Mouse (Mus musculus): Measurements from ENCODE around the gene Gm6034.
"Not testable (repeated sequence)": the region's sequence is repeated elsewhere in the genome, so short reads cannot be mapped to it uniquely, and the experiment has no call there.

Gene Gm6034

GRCm38 (mm10) chr17:36042610-36043169 lies at the start of gene Gm6034, which contains the start of gene H2-T22:
Gm6034 (plus strand) TSS chr17:36042961.
H2-T22 (minus strand) TSS chr17:36042747.
- peak; percentile 43 to 57 for DNase-seq (ENCODE audit: low read depth in 1 of 2, low spot score in 2 of 2)

GRCm38 (mm10) chr17:35993675-35994074 lies 49.1 kb upstream of the Gm6034 start:
- DNase-seq (ENCODE audit: low read depth in 1 of 2, low spot score in 2 of 2): peak in 1 of 2 experiments; percentile 59

GRCm38 (mm10) chr17:35994175-35994878 lies 48.4 kb upstream of the Gm6034 start:
- DNase-seq (ENCODE audit: low read depth in 1 of 2, low spot score in 2 of 2): peak in 1 of 2 experiments; percentile 67

GRCm38 (mm10) chr17:35994879-35995240 lies 47.9 kb upstream of the Gm6034 start:
- no peak for DNase-seq (ENCODE audit: low read depth in 1 of 2, low spot score in 2 of 2)

GRCm38 (mm10) chr17:35996949-35997348 lies 45.8 kb upstream of the Gm6034 start:
- DNase-seq (ENCODE audit: low read depth in 1 of 2, low spot score in 2 of 2): peak; percentile 95 to 96

GRCm38 (mm10) chr17:35997713-35998510 lies 44.8 kb upstream of the Gm6034 start:
- DNase-seq (ENCODE audit: low read depth in 1 of 2, low spot score in 2 of 2): peak in 1 of 2 experiments; percentile 61

GRCm38 (mm10) chr17:35998545-35999305 lies 44.0 kb upstream of the Gm6034 start:
- no peak for DNase-seq (ENCODE audit: low read depth in 1 of 2, low spot score in 2 of 2)

GRCm38 (mm10) chr17:35999356-35999755 lies 43.4 kb upstream of the Gm6034 start:
- DNase-seq (ENCODE audit: low read depth in 1 of 2, low spot score in 2 of 2): no peak

GRCm38 (mm10) chr17:36000349-36000748 lies 42.4 kb upstream of the Gm6034 start:
- DNase-seq (ENCODE audit: low read depth in 1 of 2, low spot score in 2 of 2): no peak

- no peak for DNase-seq (ENCODE audit: low read depth in 1 of 2, low spot score in 2 of 2)
Measured at GRCm38 (mm10) chr17:36001121-36001897, 41.5 kb upstream of the Gm6034 start.

- no peak for DNase-seq (ENCODE audit: low read depth in 1 of 2, low spot score in 2 of 2)
Measured at GRCm38 (mm10) chr17:36001966-36002365, 40.8 kb upstream of the Gm6034 start.

GRCm38 (mm10) chr17:36003331-36003730 lies 39.4 kb upstream of the Gm6034 start:
- DNase-seq (ENCODE audit: low read depth in 1 of 2, low spot score in 2 of 2): no peak

GRCm38 (mm10) chr17:36004409-36004808 lies 38.4 kb upstream of the Gm6034 start:
- not testable (repeated sequence) for DNase-seq (ENCODE audit: low read depth in 1 of 2, low spot score in 2 of 2)

- DNase-seq (ENCODE audit: low read depth in 1 of 2, low spot score in 2 of 2): no peak
Measured at GRCm38 (mm10) chr17:36014977-36015376, 27.8 kb upstream of the Gm6034 start.

- DNase-seq (ENCODE audit: low read depth in 1 of 2, low spot score in 2 of 2): no peak
Measured at GRCm38 (mm10) chr17:36017046-36017445, 25.7 kb upstream of the Gm6034 start.

- no peak for DNase-seq (ENCODE audit: low read depth in 1 of 2, low spot score in 2 of 2)
Measured at GRCm38 (mm10) chr17:36018979-36019378, 23.8 kb upstream of the Gm6034 start.

GRCm38 (mm10) chr17:36019519-36019918 lies 23.2 kb upstream of the Gm6034 start:
- no peak for DNase-seq (ENCODE audit: low read depth in 1 of 2, low spot score in 2 of 2)

- peak; percentile 54 to 73 for DNase-seq (ENCODE audit: low read depth in 1 of 2, low spot score in 2 of 2)
Measured at GRCm38 (mm10) chr17:36020191-36021073, 22.3 kb upstream of the Gm6034 start, which contains the start of gene H2-T24. H2-T24 (minus strand) TSS chr17:36020560.

- no peak for DNase-seq (ENCODE audit: low read depth in 1 of 2, low spot score in 2 of 2)
Measured at GRCm38 (mm10) chr17:36021309-36021708, 21.5 kb upstream of the Gm6034 start.

Measured in monocyte, adult 2 months (primary cell).